Mouse (Mus musculus) left cerebral cortex, adult 18-20 months (tissue): ENCODE results near the gene Tlcd2. TPM values are rescaled to one million over a fixed set of nuclear protein-coding genes. Genes with fewer than 3 reads are reported as not detected.
"Not testable (repeated sequence)": the region's sequence is repeated elsewhere in the genome, so short reads cannot be mapped to it uniquely, and the experiment has no call there.

Experiments used
- DNase-seq, 2 experiments: peaks; one replicate each; pipeline ENCODE4 v3.0.0; 2021 to 2022; ENCODE audit warnings: low spot score in 2 of 2, mixed read lengths in 1 of 2
- total RNA-seq, 2 experiments: library from RNA; stranded (reverse); gene quantifications; 2 replicates each; pipeline ENCODE4 v1.2.3; 2021

The Tlcd2 gene
- total RNA-seq, 2 experiments from 2014 or later, result 0.91 to 1.00 TPM

GRCm38 (mm10) chr11:75448575-75448974 lies 12.9 kb upstream of the Tlcd2 start:
- DNase-seq, result no peak

GRCm38 (mm10) chr11:75449695-75450094 lies 11.8 kb upstream of the Tlcd2 start:
- no peak for DNase-seq

GRCm38 (mm10) chr11:75450304-75450908 lies 11.1 kb upstream of the Tlcd2 start:
- DNase-seq, result no peak

- DNase-seq, result no peak
Measured at GRCm38 (mm10) chr11:75450936-75451335, 10.6 kb upstream of the Tlcd2 start.

GRCm38 (mm10) chr11:75452081-75452480 lies 9.4 kb upstream of the Tlcd2 start:
- DNase-seq, result no peak

GRCm38 (mm10) chr11:75452812-75453557 lies 8.5 kb upstream of the Tlcd2 start:
- DNase-seq, result no peak

- DNase-seq, result peak; percentile 82 to 87
Measured at GRCm38 (mm10) chr11:75453991-75454930, 7.3 kb upstream of the Tlcd2 start, which contains the start of gene Wdr81. Gene Wdr81 (minus strand): TSS chr11:75454717.

GRCm38 (mm10) chr11:75455041-75455736 lies 6.3 kb upstream of the Tlcd2 start:
- DNase-seq, result no peak

GRCm38 (mm10) chr11:75455971-75456370 lies 5.5 kb upstream of the Tlcd2 start:
- DNase-seq, result not testable (repeated sequence)

GRCm38 (mm10) chr11:75456440-75456871 lies 5.1 kb upstream of the Tlcd2 start:
- no peak for DNase-seq

- peak in 1 of 2 experiments; percentile 51 for DNase-seq
Measured at GRCm38 (mm10) chr11:75458169-75458568, 3.3 kb upstream of the Tlcd2 start.

GRCm38 (mm10) chr11:75458628-75459041 lies 2.9 kb upstream of the Tlcd2 start:
- no peak for DNase-seq

GRCm38 (mm10) chr11:75459141-75459711 lies 2.3 kb upstream of the Tlcd2 start:
- DNase-seq, result no peak

GRCm38 (mm10) chr11:75459751-75460102 lies 1.8 kb upstream of the Tlcd2 start:
- no peak for DNase-seq

GRCm38 (mm10) chr11:75460103-75460843 lies 1.2 kb upstream of the Tlcd2 start:
- DNase-seq, result peak; percentile 87

GRCm38 (mm10) chr11:75461743-75462252 lies 283 bp downstream of the Tlcd2 start:
- no peak for DNase-seq

GRCm38 (mm10) chr11:75462253-75462783 lies 803 bp downstream of the Tlcd2 start:
- peak in 1 of 2 experiments; percentile 36 for DNase-seq

- DNase-seq, result peak; percentile 51 to 60
Measured at GRCm38 (mm10) chr11:75462865-75463336, 1.4 kb downstream of the Tlcd2 start.

GRCm38 (mm10) chr11:75463624-75464023 lies 2.1 kb downstream of the Tlcd2 start:
- DNase-seq, result no peak
